Mouse (Mus musculus) cerebellum, adult 2 months (tissue): Measurements from ENCODE around the gene Dnajc2. TPM values are rescaled to one million over a fixed set of nuclear protein-coding genes. Genes with fewer than 3 reads are reported as not detected.

Experiments used
- DNase-seq, 2 experiments: peaks; one replicate each; pipeline ENCODE4 v3.0.0; 2021
- H3K27ac ChIP-seq: fragments of 200-500 bp; 2 replicates; pipeline ENCODE4 v1.5.1; 2012; ENCODE audit warnings: low read length, control low read depth, inconsistent platforms; ENCODE audit not compliant: insufficient read depth
- H3K27me3 ChIP-seq: fragments of 200-500 bp; 2 replicates; pipeline ENCODE4 v1.6.1; 2012; ENCODE audit warnings: inconsistent platforms, mild to moderate bottlenecking, low read length, moderate library complexity; ENCODE audit not compliant: control insufficient read depth, insufficient read depth
- H3K4me1 ChIP-seq: fragments of 200-500 bp; 2 replicates; pipeline ENCODE4 v1.6.1; 2011; ENCODE audit warnings: low read length; ENCODE audit not compliant: control insufficient read depth, insufficient read depth
- H3K4me3 ChIP-seq: fragments of 200-500 bp; replicated peaks from 2 replicates; pipeline ENCODE3; 2011; ENCODE audit warnings: mild to moderate bottlenecking, low read depth, low read length, control low read depth; ENCODE audit not compliant: insufficient read depth
- CTCF ChIP-seq: fragments of 200-500 bp; IDR thresholded peaks from 2 replicates; pipeline ENCODE4 v1.5.1; 2011; ENCODE audit warnings: low read depth, mild to moderate bottlenecking, control low read depth, low read length, moderate library complexity, borderline replicate concordance; ENCODE audit not compliant: insufficient read depth
- POLR2A ChIP-seq: fragments of 200-500 bp; IDR thresholded peaks from 2 replicates; pipeline ENCODE4 v1.6.1; 2011; ENCODE audit warnings: low read length, control low read depth, borderline replicate concordance; ENCODE audit not compliant: insufficient read depth
- WGBS: fragments of 180-500 bp; shearing (Covaris S2); methylation state at CpG from one replicate; pipeline ENCODE4 v1.1.7; 2018; 5-methylcytosine and 5-hydroxymethylcytosine counted together
- polyA plus RNA-seq: library from polyadenylated mRNA; depleted of rRNA; stranded (reverse); fragments of >200 nt; gene quantifications from 2 replicates; pipeline ENCODE4 v1.2.3, GENCODE M21; 2012; rRNA removed

The Dnajc2 gene
- 15.7 and 17.4 TPM in 2 replicates for polyA plus RNA-seq

DNA sequence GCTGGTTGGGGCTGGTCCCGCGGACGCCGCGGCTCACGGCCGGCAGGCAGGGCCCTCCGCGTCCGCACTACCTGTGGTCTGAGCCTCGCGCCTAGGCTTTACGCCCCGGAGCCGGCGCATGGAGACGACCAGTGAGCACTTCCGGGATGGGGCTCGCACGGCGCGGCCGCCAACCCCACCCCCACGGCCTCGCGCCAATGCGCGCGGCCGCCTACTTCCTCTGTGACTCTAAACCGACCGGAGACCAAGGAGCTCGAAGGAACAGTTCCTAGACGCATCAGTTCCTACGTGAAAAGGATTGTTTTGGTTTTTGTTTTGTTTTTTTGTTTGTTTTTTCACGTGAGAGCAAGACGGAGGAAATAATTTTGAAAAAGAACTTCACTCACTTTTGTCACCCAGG lies at the start of gene Dnajc2, which contains the start of gene Psmc2:
Gene Dnajc2 (minus strand): TSS at position 199 of the 400 bp plus-strand sequence.
Gene Psmc2 (plus strand): TSS at position 231 of the 400 bp plus-strand sequence.
- H3K27ac ChIP-seq, result no peak within 1 kb of the TSS
- TF ChIP-seq CTCF (no peak), POLR2A (peak; percentile 55; the same call in 1 of the 2 replicates)
- H3K4me3 ChIP-seq, result peak within 1 kb of the TSS; percentile 65
- WGBS, result 1% methylated on average over 27 of the region's 37 CpGs
- H3K4me1 ChIP-seq, result peaks cover 7% of the 10 kb centered on the region
- no peaks in the 10 kb centered on the region for H3K27me3 ChIP-seq
- peak; percentile 89 to 93 for DNase-seq

DNA sequence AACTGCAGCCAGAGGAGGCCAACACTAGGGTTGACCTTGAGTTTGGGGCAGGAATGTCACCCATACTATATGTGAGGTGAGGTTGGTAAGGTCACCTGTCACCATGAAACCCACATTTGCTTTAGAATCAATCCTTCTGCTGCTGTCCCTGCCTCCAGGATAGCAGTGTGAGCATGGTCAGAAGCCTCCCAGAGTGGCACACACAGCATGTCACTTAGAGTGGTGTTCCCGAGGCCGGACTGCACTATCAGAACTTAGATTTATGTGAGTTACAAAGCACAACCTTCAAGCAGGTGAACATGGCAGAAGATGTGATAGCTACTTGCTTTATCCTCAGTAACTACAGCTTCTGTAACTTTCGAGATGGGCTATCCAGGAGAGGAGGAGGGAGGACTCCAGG lies 46.7 kb upstream of the Dnajc2 start:
- WGBS, result 73% methylated on average over 3 of the region's 3 CpGs
- Histone ChIP-seq H3K4me1 (no peaks in the 10 kb centered on the region), H3K27me3 (no peaks in the 10 kb centered on the region; the same call in 1 of the 2 replicates), H3K27ac (no peak overlapping the region), H3K4me3 (no peak overlapping the region)
- no peak for DNase-seq
- TF ChIP-seq POLR2A (no peak), CTCF (no peak)

DNA sequence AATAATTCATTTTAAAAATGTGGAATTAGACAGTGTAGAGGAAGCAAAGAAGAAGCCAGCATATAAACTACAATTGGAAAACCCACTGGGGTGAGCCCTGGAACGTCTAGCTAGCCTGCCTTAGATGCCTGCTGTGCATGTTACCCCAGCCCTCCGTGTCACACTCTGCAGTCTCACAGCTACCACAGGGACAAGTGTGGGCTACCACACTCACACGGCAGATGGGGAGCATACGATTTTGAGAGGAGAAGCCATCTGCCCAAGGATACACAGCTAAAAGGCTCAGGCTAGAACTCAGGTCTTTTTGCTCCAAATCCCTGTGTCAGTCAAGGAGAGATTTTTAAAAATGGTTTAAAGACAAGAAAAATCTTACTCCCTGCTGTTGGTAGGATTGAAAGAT lies 43.8 kb upstream of the Dnajc2 start:
- Histone ChIP-seq H3K27ac (no peak overlapping the region), H3K4me1 (no peaks in the 10 kb centered on the region), H3K27me3 (no peaks in the 10 kb centered on the region), H3K4me3 (no peak overlapping the region)
- DNase-seq, result no peak
- no peak for TF ChIP-seq CTCF
- WGBS, result 11% methylated on average over 4 of the region's 4 CpGs

DNA sequence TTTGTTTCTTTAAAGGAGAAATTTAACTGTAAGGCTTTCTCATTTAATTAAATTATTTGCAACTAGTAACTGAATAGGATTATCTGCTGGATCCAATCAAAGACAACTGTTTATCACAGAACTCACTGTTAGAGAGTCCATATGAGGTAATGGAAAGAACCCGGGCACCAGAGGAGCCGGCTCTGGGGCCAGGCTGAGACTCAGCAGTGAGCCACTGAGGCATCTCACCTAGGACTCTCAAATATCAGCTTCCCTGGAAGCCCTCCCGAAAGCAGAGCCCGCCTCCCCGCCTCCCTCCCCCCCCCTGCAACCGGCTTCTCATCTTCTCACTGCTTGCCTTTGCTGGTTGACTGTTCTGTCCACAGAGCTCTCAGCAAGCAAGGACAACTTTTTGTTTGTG lies 42.6 kb upstream of the Dnajc2 start:
- DNase-seq, result no peak
- H3K4me1 ChIP-seq, result no peaks in the 10 kb centered on the region
- no peak for TF ChIP-seq POLR2A
- TF ChIP-seq CTCF, result no peak
- no peak overlapping the region for H3K4me3 ChIP-seq
- H3K27ac ChIP-seq, result no peak overlapping the region
- WGBS, result 13% methylated on average over 6 of the region's 6 CpGs
- no peaks in the 10 kb centered on the region for H3K27me3 ChIP-seq

DNA sequence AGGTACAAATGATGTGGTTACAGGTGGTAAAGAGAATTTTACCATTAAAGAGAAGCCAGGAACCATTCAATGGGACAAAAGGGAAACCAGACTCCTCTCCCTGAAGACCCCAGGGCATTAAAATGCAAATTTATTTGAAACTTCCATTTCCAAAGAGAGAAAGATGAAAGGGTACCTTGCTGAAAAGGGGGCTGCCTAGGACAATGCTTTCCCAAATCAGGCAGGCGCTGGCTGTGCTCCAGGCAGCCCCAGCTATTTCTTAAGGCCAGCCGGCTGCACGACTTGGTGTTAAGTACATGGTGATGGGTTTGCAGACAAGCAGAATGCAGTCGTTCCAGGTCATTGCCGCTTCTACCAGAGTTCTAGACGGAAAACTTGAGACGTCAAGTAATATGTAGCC lies 41.3 kb upstream of the Dnajc2 start:
- DNase-seq, result no peak
- WGBS, result 46% methylated on average over 7 of the region's 7 CpGs

DNA sequence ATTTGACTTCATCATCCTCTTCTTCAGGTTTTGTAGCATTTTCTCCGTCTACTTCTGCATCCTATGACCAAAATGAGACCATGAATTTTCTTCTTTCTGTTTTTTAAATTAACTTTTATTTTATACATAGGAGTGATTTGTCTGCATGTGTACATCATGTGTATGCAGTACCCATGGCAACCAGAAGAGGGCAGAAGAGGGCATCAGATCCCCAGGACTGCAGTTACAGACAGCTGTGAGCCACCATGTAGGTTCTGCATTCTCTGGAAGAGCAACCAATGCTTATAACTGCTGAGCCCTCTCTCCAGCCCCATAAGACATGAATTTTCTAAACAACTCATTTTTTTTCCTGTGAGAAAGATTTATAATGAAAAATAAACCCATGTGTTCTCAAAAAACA lies 28.9 kb upstream of the Dnajc2 start:
- Histone ChIP-seq H3K27me3 (no peaks in the 10 kb centered on the region), H3K27ac (no peak overlapping the region), H3K4me1 (no peaks in the 10 kb centered on the region), H3K4me3 (no peak overlapping the region)
- no peak for DNase-seq
- TF ChIP-seq POLR2A (no peak), CTCF (peak; percentile 34; the same call in 1 of the 2 replicates)
- 62% methylated on average over 1 of the region's 1 CpGs for WGBS

More for the DNA sequence above, 41.3 kb upstream of the Dnajc2 start:
- no peak overlapping the region for H3K27ac ChIP-seq
- no peaks in the 10 kb centered on the region for H3K4me1 ChIP-seq
- no peaks in the 10 kb centered on the region for H3K27me3 ChIP-seq
- H3K4me3 ChIP-seq, result no peak overlapping the region
- TF ChIP-seq CTCF (no peak), POLR2A (no peak)

DNA sequence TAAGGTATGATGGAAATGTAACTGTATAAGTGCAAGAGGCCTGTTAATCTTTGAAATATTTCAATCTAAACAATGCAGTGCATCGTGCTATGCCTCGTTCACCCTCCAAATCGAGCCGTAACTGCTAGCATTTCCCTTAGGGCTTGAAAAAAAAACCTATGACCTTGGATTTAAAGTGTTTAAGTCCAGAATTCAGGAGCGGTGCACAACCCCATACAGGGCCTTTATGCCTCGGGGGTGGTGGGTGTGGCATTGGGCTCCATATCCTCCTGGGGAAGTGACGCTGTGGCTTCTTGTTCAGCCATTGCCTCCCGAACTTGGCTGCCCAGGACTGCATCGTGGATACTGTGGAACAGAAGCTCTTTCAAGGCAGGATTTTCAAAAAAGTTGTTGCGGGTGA lies 25.9 kb upstream of the Dnajc2 start:
- H3K4me3 ChIP-seq, result no peak overlapping the region
- DNase-seq, result no peak
- no peak for TF ChIP-seq POLR2A
- no peak for TF ChIP-seq CTCF
- H3K27ac ChIP-seq, result no peak overlapping the region
- 82% methylated on average over 10 of the region's 10 CpGs for WGBS
- no peaks in the 10 kb centered on the region for H3K4me1 ChIP-seq
- H3K27me3 ChIP-seq, result no peaks in the 10 kb centered on the region

DNA sequence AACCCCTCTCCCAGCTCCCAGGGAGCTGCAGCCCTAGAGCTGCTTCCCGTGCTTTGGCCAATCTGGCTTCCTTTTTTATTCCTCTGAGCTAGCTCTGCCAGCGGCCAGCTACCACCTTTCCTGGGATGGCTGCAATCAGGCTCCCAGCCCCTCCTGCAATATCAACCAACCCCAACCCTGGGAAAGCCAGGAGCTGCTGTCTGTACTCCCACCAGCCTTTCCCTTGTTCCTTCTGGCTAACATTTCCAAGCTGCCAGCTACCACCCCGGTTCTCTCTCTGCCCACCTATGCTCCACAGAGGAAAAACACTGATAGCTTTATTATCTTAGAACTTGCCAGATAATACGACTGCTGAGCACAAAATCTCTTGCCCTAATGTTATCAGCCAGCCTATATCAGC lies 19.8 kb upstream of the Dnajc2 start:
- Histone ChIP-seq H3K4me1 (no peaks in the 10 kb centered on the region), H3K4me3 (no peak overlapping the region), H3K27me3 (no peaks in the 10 kb centered on the region), H3K27ac (no peak overlapping the region)
- DNase-seq, result no peak
- TF ChIP-seq CTCF (no peak), POLR2A (no peak)
- WGBS, result 75% methylated on average over 4 of the region's 4 CpGs

DNA sequence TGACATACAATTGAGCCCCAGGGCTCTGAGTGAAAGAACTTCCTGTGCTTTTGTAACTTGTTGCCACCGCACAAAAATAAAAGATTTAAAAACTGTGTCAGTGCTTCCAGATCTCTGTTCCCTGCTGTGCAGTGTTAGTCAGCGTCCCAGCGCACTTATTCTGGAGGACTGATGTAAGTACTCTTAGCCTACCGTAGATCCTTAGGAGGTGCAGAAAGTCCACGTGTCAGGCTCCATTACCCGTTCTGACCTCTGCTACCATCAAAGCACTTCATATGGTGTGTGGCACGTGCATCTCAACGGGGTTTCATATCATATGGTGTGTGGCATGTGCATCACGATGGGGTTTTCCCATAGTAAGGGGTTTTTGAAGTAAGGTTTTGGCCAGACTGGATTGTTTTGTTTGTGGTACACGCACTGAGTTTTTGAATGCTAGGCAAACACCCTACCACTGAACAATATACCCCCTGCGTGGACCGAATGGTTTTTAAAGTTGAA lies 18.7 kb upstream of the Dnajc2 start:
- no peak overlapping the region for H3K27ac ChIP-seq
- H3K27me3 ChIP-seq, result no peaks in the 10 kb centered on the region
- no peak for TF ChIP-seq POLR2A
- no peak for TF ChIP-seq CTCF
- DNase-seq, result no peak
- H3K4me3 ChIP-seq, result no peak overlapping the region
- H3K4me1 ChIP-seq, result no peaks in the 10 kb centered on the region
- 74% methylated on average over 12 of the region's 12 CpGs for WGBS
